Mouse (Mus musculus) G1E-ER4 (cell line): ENCODE data around the gene 4930562C15Rik. TPM values are rescaled to one million over a fixed set of nuclear protein-coding genes. Genes with fewer than 3 reads are reported as not detected.

Experiments
- GATA1 ChIP-seq: IDR thresholded peaks from one replicate; pipeline ENCODE4 v1.8.0; 2012; ENCODE audit warnings: low read length, inconsistent platforms
- polyA plus RNA-seq: library from polyadenylated mRNA; stranded (reverse); fragments of >175 nt; gene quantifications from 2 replicates; pipeline ENCODE4 v1.2.3, GENCODE M21; 2012

The 4930562C15Rik gene
- polyA plus RNA-seq, 1 experiment, result not detected

- TF ChIP-seq GATA1, result no peak
These were observed 12.9 kb downstream of the 4930562C15Rik start for GRCm38 (mm10) chr16:4848090-4848489.

GRCm38 (mm10) chr16:4850361-4850760, 15.1 kb downstream of the 4930562C15Rik start:
- TF ChIP-seq GATA1, result no peak

- no peak for TF ChIP-seq GATA1
These were observed 15.9 kb downstream of the 4930562C15Rik start for GRCm38 (mm10) chr16:4850938-4851628.

- no peak for TF ChIP-seq GATA1
These were observed 19.9 kb downstream of the 4930562C15Rik start for GRCm38 (mm10) chr16:4855046-4855650.

GRCm38 (mm10) chr16:4861392-4861791, 26.2 kb downstream of the 4930562C15Rik start:
- no peak for TF ChIP-seq GATA1

GRCm38 (mm10) chr16:4862863-4863483, 27.8 kb downstream of the 4930562C15Rik start:
- TF ChIP-seq GATA1, result no peak

- no peak for TF ChIP-seq GATA1
These were observed 28.5 kb downstream of the 4930562C15Rik start for GRCm38 (mm10) chr16:4863742-4864141.

- TF ChIP-seq GATA1, result no peak
These were observed 31.0 kb downstream of the 4930562C15Rik start for GRCm38 (mm10) chr16:4866101-4866695.

- no peak for TF ChIP-seq GATA1
These were observed 35.3 kb downstream of the 4930562C15Rik start for GRCm38 (mm10) chr16:4870490-4870889.

- TF ChIP-seq GATA1, result no peak
These were observed 36.7 kb downstream of the 4930562C15Rik start for GRCm38 (mm10) chr16:4871926-4872325.

GRCm38 (mm10) chr16:4875198-4876032, 40.2 kb downstream of the 4930562C15Rik start:
- no peak for TF ChIP-seq GATA1

- no peak for TF ChIP-seq GATA1
These were observed 40.9 kb downstream of the 4930562C15Rik start for GRCm38 (mm10) chr16:4876033-4876680.

- no peak for TF ChIP-seq GATA1
These were observed 42.0 kb downstream of the 4930562C15Rik start for GRCm38 (mm10) chr16:4877195-4877594.

GRCm38 (mm10) chr16:4877701-4878100, 42.5 kb downstream of the 4930562C15Rik start:
- no peak for TF ChIP-seq GATA1
